In the genomic region with DNA sequence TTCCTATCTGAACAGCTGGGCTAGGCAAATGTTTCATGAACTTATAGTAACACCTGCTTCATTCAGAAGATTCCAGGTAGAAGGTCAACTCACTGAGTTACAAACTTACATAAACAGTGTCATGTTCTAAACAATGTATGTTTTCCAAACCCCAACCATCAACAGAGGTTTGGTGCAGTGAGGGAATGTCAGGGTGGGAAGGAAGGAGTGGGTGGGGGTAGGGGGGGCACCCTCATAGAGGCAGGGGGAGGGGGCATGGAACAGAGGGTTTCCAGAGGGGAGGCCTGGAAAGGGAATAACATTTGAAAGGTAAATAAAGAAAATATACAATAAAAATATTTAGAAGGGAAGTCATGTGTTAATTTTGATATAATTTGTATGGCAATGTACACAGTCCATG, we compare ENCODE assay signal across 15 mouse cellular contexts. TPM values are rescaled to one million over a fixed set of nuclear protein-coding genes. Genes with fewer than 3 reads are reported as not detected.
A peak's percentile ranks its signal among the peaks of the same experiment; 100 is the strongest.
DNase-seq lines count a peak whose midpoint lies in the region; ATAC-seq lines count a peak whose summit lies in the region.
"Had no signal": no experiment of that assay in that cellular context is flagged by ENCODE, and none has a peak within 500 bp of the region (broad histone marks: within the 10 kb centered on the region; RNA-seq: fewer than 3 reads in every experiment).

No protein-coding gene starts in this region.

- DNase-seq in forebrain, embryonic 14.5 days (ENCODE audit: low spot score), result no peak
- no peak for DNase-seq in kidney, postnatal 4 days
- no peak for DNase-seq in neural tube, embryonic 11.5 days (ENCODE audit: low spot score)
- DNase-seq in ovary, postnatal 14 days (ENCODE audit: low spot score), result no peak
- DNase-seq: gastrocnemius, postnatal 10 days; liver, embryonic 13.5 days; right cerebral cortex, postnatal 25 days had no signal

- no peak overlapping the region for H3K9ac ChIP-seq in forebrain, embryonic 12.5 days
- no peak overlapping the region for H3K9ac ChIP-seq in forebrain, embryonic 14.5 days (ENCODE audit: low read length)
- no peak overlapping the region for H3K9ac ChIP-seq in kidney, embryonic 15.5 days
- H3K9ac ChIP-seq in neural tube, embryonic 11.5 days (ENCODE audit: low read length), result no peak overlapping the region
- H3K9ac ChIP-seq in neural tube, embryonic 15.5 days (replicated peaks), result no peak overlapping the region
- no peak overlapping the region for H3K9ac ChIP-seq in midbrain, embryonic 16.5 days (ENCODE audit: low read depth, low read length)
- H3K9ac ChIP-seq: embryonic facial prominence, embryonic 12.5 days; heart, embryonic 13.5 days; limb, embryonic 13.5 days; liver, embryonic 13.5 days had no signal

- no peak overlapping the region for H3K4me3 ChIP-seq in forebrain, embryonic 12.5 days (replicated peaks)
- no peak overlapping the region for H3K4me3 ChIP-seq in forebrain, embryonic 14.5 days (ENCODE audit: low read depth, low read length)
- no peak overlapping the region for H3K4me3 ChIP-seq in kidney, embryonic 15.5 days (replicated peaks)
- no peak overlapping the region for H3K4me3 ChIP-seq in neural tube, embryonic 11.5 days (ENCODE audit: low read depth, low read length)
- H3K4me3 ChIP-seq in neural tube, embryonic 15.5 days (replicated peaks), result no peak overlapping the region
- H3K4me3 ChIP-seq in midbrain, embryonic 16.5 days (ENCODE audit: low read depth, low read length), result no peak overlapping the region
- H3K4me3 ChIP-seq: embryonic facial prominence, embryonic 12.5 days; heart, embryonic 13.5 days; limb, embryonic 13.5 days; liver, embryonic 13.5 days had no signal

- H3K4me1 ChIP-seq in forebrain, embryonic 12.5 days, result peaks cover 16% of the 10 kb centered on the region
- peaks cover 9% of the 10 kb centered on the region for H3K4me1 ChIP-seq in forebrain, embryonic 14.5 days (ENCODE audit: control insufficient read depth, insufficient read depth, low read length)
- H3K4me1 ChIP-seq in kidney, embryonic 15.5 days, result no peaks in the 10 kb centered on the region
- H3K4me1 ChIP-seq in neural tube, embryonic 11.5 days (ENCODE audit: control insufficient read depth, insufficient read depth, low read length), result no peaks in the 10 kb centered on the region
- no peaks in the 10 kb centered on the region for H3K4me1 ChIP-seq in neural tube, embryonic 15.5 days
- H3K4me1 ChIP-seq in midbrain, embryonic 16.5 days (ENCODE audit: control insufficient read depth, insufficient read depth, low read length), result peaks cover 10% of the 10 kb centered on the region
- H3K4me1 ChIP-seq: embryonic facial prominence, embryonic 12.5 days; limb, embryonic 13.5 days had no signal

- H3K4me2 ChIP-seq in forebrain, embryonic 12.5 days, result no peak overlapping the region
- H3K4me2 ChIP-seq in forebrain, embryonic 14.5 days (ENCODE audit: low read length), result no peak overlapping the region
- no peak overlapping the region for H3K4me2 ChIP-seq in kidney, embryonic 15.5 days
- no peak overlapping the region for H3K4me2 ChIP-seq in neural tube, embryonic 11.5 days (ENCODE audit: low read depth)
- no peak overlapping the region for H3K4me2 ChIP-seq in neural tube, embryonic 15.5 days
- H3K4me2 ChIP-seq in midbrain, embryonic 16.5 days (ENCODE audit: low read length), result no peak overlapping the region
- H3K4me2 ChIP-seq: embryonic facial prominence, embryonic 12.5 days; heart, embryonic 13.5 days; limb, embryonic 13.5 days; liver, embryonic 13.5 days had no signal

- no peaks in the 10 kb centered on the region for H3K27me3 ChIP-seq in forebrain, embryonic 12.5 days
- no peaks in the 10 kb centered on the region for H3K27me3 ChIP-seq in forebrain, embryonic 14.5 days (replicated peaks; ENCODE audit: control insufficient read depth, insufficient read depth, low read length)
- no peaks in the 10 kb centered on the region for H3K27me3 ChIP-seq in kidney, embryonic 15.5 days
- H3K27me3 ChIP-seq in neural tube, embryonic 11.5 days (ENCODE audit: control insufficient read depth, insufficient read depth, low read length), result no peaks in the 10 kb centered on the region
- H3K27me3 ChIP-seq in neural tube, embryonic 15.5 days (replicated peaks), result no peaks in the 10 kb centered on the region
- H3K27me3 ChIP-seq in midbrain, embryonic 16.5 days (ENCODE audit: control insufficient read depth, insufficient read depth, low read depth, low read length), result no peaks in the 10 kb centered on the region
- H3K27me3 ChIP-seq: embryonic facial prominence, embryonic 12.5 days; heart, embryonic 13.5 days; limb, embryonic 13.5 days; liver, embryonic 13.5 days; Patski had no signal

- peaks cover 5% of the 10 kb centered on the region for H3K36me3 ChIP-seq in forebrain, embryonic 12.5 days (replicated peaks)
- no peaks in the 10 kb centered on the region for H3K36me3 ChIP-seq in forebrain, embryonic 14.5 days (ENCODE audit: control insufficient read depth, insufficient read depth, low read length)
- peaks cover 8% of the 10 kb centered on the region; the same call in 1 of the 2 replicates for H3K36me3 ChIP-seq in kidney, embryonic 15.5 days
- H3K36me3 ChIP-seq in neural tube, embryonic 11.5 days (ENCODE audit: control insufficient read depth, insufficient read depth, low read length), result no peaks in the 10 kb centered on the region
- H3K36me3 ChIP-seq in neural tube, embryonic 15.5 days, result 0 out of 2 replicates have a peak, but pooled peaks cover 4% of the 10 kb centered on the region
- no peaks in the 10 kb centered on the region for H3K36me3 ChIP-seq in midbrain, embryonic 16.5 days (ENCODE audit: control insufficient read depth, insufficient read depth, low read length)

- ATAC-seq in forebrain, embryonic 12.5 days (ENCODE audit: low FRiP score), result peak; percentile 16; the same call in 1 of the 2 replicates
- ATAC-seq in forebrain, embryonic 14.5 days, result no peak
- ATAC-seq in kidney, embryonic 15.5 days (replicated peaks; ENCODE audit: low FRiP score), result 0 out of 2 replicates have a peak, but pooled peaks have one; percentile 26
- ATAC-seq in neural tube, embryonic 11.5 days (ENCODE audit: insufficient read depth, low FRiP score, low TSS enrichment), result peak; percentile 17; the same call in 1 of the 2 replicates
- ATAC-seq in neural tube, embryonic 15.5 days (ENCODE audit: low FRiP score), result no peak; the same call in 1 of the 2 replicates
- ATAC-seq in midbrain, embryonic 16.5 days, result 0 out of 2 replicates have a peak, but pooled peaks have one; percentile 27

- no peaks in the 10 kb centered on the region for H3K9me3 ChIP-seq in forebrain, embryonic 12.5 days
- no peaks in the 10 kb centered on the region for H3K9me3 ChIP-seq in forebrain, embryonic 14.5 days (replicated peaks; ENCODE audit: control insufficient read depth, low read length)
- H3K9me3 ChIP-seq in kidney, embryonic 15.5 days (replicated peaks), result no peaks in the 10 kb centered on the region
- no peaks in the 10 kb centered on the region for H3K9me3 ChIP-seq in neural tube, embryonic 11.5 days (ENCODE audit: control insufficient read depth, low read length)
- no peaks in the 10 kb centered on the region for H3K9me3 ChIP-seq in neural tube, embryonic 15.5 days (replicated peaks)
- no peaks in the 10 kb centered on the region for H3K9me3 ChIP-seq in midbrain, embryonic 16.5 days (replicated peaks; ENCODE audit: control insufficient read depth, low read length, poor library complexity, severe bottlenecking)
- H3K9me3 ChIP-seq: embryonic facial prominence, embryonic 12.5 days; heart, embryonic 13.5 days; limb, embryonic 13.5 days; liver, embryonic 13.5 days had no signal

- no peak overlapping the region for H3K27ac ChIP-seq in forebrain, embryonic 12.5 days
- no peak overlapping the region for H3K27ac ChIP-seq in forebrain, embryonic 14.5 days (ENCODE audit: low read depth, low read length)
- no peak overlapping the region for H3K27ac ChIP-seq in kidney, embryonic 15.5 days
- no peak overlapping the region for H3K27ac ChIP-seq in neural tube, embryonic 11.5 days (ENCODE audit: low read depth, low read length)
- no peak overlapping the region for H3K27ac ChIP-seq in neural tube, embryonic 15.5 days (replicated peaks)
- H3K27ac ChIP-seq in midbrain, embryonic 16.5 days (ENCODE audit: low read length), result no peak overlapping the region
- H3K27ac ChIP-seq: embryonic facial prominence, embryonic 12.5 days; heart, embryonic 13.5 days; limb, embryonic 13.5 days; liver, embryonic 13.5 days had no signal

RNA-seq across cellular contexts. Expression of gene Golim4, which starts 46.0 kb away (rescaled TPM):
- 57.6 and 60.1 TPM in 2 replicates for polyA plus RNA-seq in forebrain, embryonic 12.5 days (2016; fragmentation: Nextera tagmentation; extraction: Ambion mirVana)
- polyA plus RNA-seq in forebrain, embryonic 14.5 days (2014; fragmentation: Nextera tagmentation; extraction: Ambion mirVana), result 21.7 and 22.0 TPM in 2 replicates
- 60.0 and 65.7 TPM in 2 replicates for polyA plus RNA-seq in kidney, embryonic 15.5 days (2015; fragmentation: Nextera tagmentation; extraction: Ambion mirVana)
- polyA plus RNA-seq in neural tube, embryonic 11.5 days (2014; fragmentation: Nextera tagmentation; extraction: Ambion mirVana), result 38.9 and 41.9 TPM in 2 replicates
- 21.3 and 25.7 TPM in 2 replicates for polyA plus RNA-seq in neural tube, embryonic 15.5 days (2015; fragmentation: Nextera tagmentation; extraction: Ambion mirVana)
- polyA plus RNA-seq in midbrain, embryonic 16.5 days (2015; fragmentation: Nextera tagmentation; extraction: Ambion mirVana), result 16.4 and 16.7 TPM in 2 replicates

Comparison
In these comparisons a context has a peak if more than half of its experiments do, and no peak if none do; other contexts are left out.
1. ATAC-seq: peak in forebrain, embryonic 12.5 days (single experiment), kidney, embryonic 15.5 days (single experiment), neural tube, embryonic 11.5 days (single experiment) and midbrain, embryonic 16.5 days (single experiment); none in forebrain, embryonic 14.5 days (single experiment) and neural tube, embryonic 15.5 days (single experiment).